Mouse (Mus musculus) kidney, postnatal 0 days (tissue): ENCODE measurements around the gene Tmem160. TPM values are rescaled to one million over a fixed set of nuclear protein-coding genes. Genes with fewer than 3 reads are reported as not detected.

Experiments
- ATAC-seq: fragments of 200-750 bp; cut with Nextera tagmentation; replicated peaks from 2 replicates; pipeline ENCODE4 v1.8.0; 2017; ENCODE audit warnings: low read depth, moderate number of reproducible peaks, moderate TSS enrichment, moderate library complexity; ENCODE audit not compliant: low FRiP score
- DNase-seq: peaks from one replicate; pipeline ENCODE4 v3.0.0-alpha.2; 2016; ENCODE audit warnings: low spot score
- H3K27ac ChIP-seq: fragments of 300-500 bp; sonication (generic); 2 replicates; pipeline ENCODE4 v1.5.1; 2014; ENCODE audit warnings: mild to moderate bottlenecking
- H3K27me3 ChIP-seq: fragments of 300-500 bp; sonication (generic); 2 replicates; pipeline ENCODE4 v1.6.1; 2014; ENCODE audit warnings: low read length, mixed read lengths; ENCODE audit not compliant: insufficient read depth
- H3K36me3 ChIP-seq: fragments of 300-500 bp; sonication (generic); 2 replicates; pipeline ENCODE4 v1.6.1; 2014; ENCODE audit warnings: low read length, mixed read lengths; ENCODE audit not compliant: insufficient read depth
- H3K4me1 ChIP-seq: fragments of 300-500 bp; sonication (generic); replicated peaks from 2 replicates; pipeline ENCODE4 v1.6.1; 2014; ENCODE audit warnings: antibody characterized with exemption, low read length, mixed read lengths; ENCODE audit not compliant: insufficient read depth
- H3K4me2 ChIP-seq: fragments of 300-500 bp; sonication (generic); 2 replicates; pipeline ENCODE4 v1.6.1; 2014; ENCODE audit warnings: mild to moderate bottlenecking, low read length, moderate library complexity, mixed read lengths
- H3K4me3 ChIP-seq: fragments of 300-500 bp; sonication (generic); replicated peaks from 2 replicates; pipeline ENCODE4 v1.5.1; 2014; ENCODE audit warnings: low read depth, low read length
- H3K9ac ChIP-seq: fragments of 300-500 bp; sonication (generic); 2 replicates; pipeline ENCODE4 v1.6.1; 2014; ENCODE audit warnings: low read depth, low read length
- H3K9me3 ChIP-seq: fragments of 300-500 bp; sonication (generic); replicated peaks from 2 replicates; pipeline ENCODE4 v1.6.1; 2016; ENCODE audit warnings: low read length, inconsistent platforms, mixed read lengths
- CTCF ChIP-seq: IDR thresholded peaks from 2 replicates; pipeline ENCODE4 v1.5.1; 2016; ENCODE audit warnings: antibody characterized with exemption, low read depth, mild to moderate bottlenecking, moderate library complexity
- WGBS: fragments of 180-500 bp; shearing (Covaris S2); extraction: QIAGEN DNeasy Blood & Tissue Kit; methylation state at CpG from one replicate; pipeline ENCODE4 v1.1.7; 2014; 5-methylcytosine and 5-hydroxymethylcytosine counted together
- polyA plus RNA-seq: library from polyadenylated mRNA; unstranded; fragments of >200 nt; fragmentation: Nextera tagmentation; extraction: Ambion mirVana; gene quantifications from 2 replicates; pipeline ENCODE4 v1.2.1, GENCODE M21; 2015

The Tmem160 gene
- polyA plus RNA-seq, 1 experiment from 2014 or later, result 81.9 TPM

DNA sequence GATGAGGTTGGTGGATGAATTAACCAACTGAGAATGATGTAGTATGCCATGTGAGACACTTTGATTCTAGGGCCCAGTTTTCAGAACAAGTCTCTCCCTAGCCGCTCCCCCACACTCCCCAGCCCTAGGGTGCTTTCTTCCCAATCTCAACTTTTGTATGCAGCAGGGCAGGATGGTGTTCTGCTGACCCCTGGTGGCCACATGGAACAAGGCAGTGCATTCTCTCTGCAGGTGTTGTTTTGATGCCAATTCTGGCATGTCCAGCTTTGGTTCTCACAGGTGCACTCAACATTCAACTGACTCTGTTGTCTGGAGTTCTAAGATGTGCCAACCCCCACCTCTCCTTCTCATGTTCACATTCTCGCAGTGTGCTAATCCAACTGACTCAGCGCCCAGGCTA, 39.2 kb downstream of the Tmem160 start:
- TF ChIP-seq CTCF, result peak; percentile 97
- DNase-seq (peak; percentile 83), ATAC-seq (0 out of 2 replicates have a peak, but pooled peaks have one; percentile 37)
- WGBS, result 34% methylated on average over 3 of the region's 3 CpGs
- Histone ChIP-seq H3K9ac (no peak overlapping the region), H3K9me3 (no peaks in the 10 kb centered on the region), H3K36me3 (peaks cover 13% of the 10 kb centered on the region), H3K27me3 (no peaks in the 10 kb centered on the region), H3K4me3 (no peak overlapping the region), H3K27ac (no peak overlapping the region), H3K4me2 (no peak overlapping the region), H3K4me1 (no peaks in the 10 kb centered on the region)

DNA sequence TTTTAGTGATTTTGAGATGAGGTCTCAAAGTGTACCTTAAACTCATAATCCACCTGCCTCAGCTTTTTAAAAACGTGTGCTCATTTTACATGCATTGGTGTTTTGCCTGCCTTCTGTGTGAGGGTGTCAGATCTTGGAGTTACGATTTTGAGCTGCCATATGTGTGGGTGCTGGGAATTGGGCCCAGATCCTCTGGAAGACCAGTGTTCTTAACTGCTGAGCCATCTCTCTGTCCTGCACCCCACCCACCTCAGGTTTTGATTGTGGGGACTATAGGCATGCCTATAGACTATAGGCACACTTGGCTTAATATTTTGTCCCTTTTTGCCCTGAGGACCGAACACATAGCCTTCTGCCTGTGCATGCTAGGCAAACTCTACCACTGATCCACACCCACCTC, 39.6 kb downstream of the Tmem160 start:
- Histone ChIP-seq H3K4me1 (no peaks in the 10 kb centered on the region), H3K27ac (no peak overlapping the region), H3K27me3 (no peaks in the 10 kb centered on the region), H3K4me2 (no peak overlapping the region), H3K4me3 (no peak overlapping the region), H3K9ac (no peak overlapping the region), H3K9me3 (no peaks in the 10 kb centered on the region), H3K36me3 (peaks cover 18% of the 10 kb centered on the region)
- ATAC-seq, result no peak
- no peak for DNase-seq
- TF ChIP-seq CTCF, result no peak
- WGBS, result 56% methylated on average over 3 of the region's 3 CpGs

DNA sequence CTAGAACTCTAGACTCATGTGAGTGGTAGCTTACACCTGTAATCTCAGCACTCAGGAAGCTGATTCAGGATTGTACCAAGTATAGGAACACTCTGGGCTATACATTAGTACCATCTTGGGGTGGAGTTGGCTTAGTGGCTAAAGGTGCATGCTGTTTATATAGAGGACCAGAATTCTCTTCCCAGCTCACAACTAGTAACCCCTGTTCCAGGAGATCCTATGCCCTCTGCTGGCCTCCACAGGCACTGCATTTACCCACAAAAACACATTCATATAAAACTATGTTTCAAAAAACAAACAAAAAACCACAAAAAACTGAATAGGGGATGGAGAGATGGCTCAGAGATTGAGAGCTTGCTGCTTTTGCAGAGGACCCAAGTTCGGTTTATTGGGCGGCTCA, 40.8 kb downstream of the Tmem160 start:
- no peaks in the 10 kb centered on the region for H3K4me1 ChIP-seq
- TF ChIP-seq CTCF, result peak; percentile 78
- H3K9me3 ChIP-seq, result no peaks in the 10 kb centered on the region
- no peak overlapping the region for H3K9ac ChIP-seq
- H3K36me3 ChIP-seq, result peaks cover 28% of the 10 kb centered on the region
- no peak overlapping the region for H3K4me2 ChIP-seq
- ATAC-seq, result 0 out of 2 replicates have a peak, but pooled peaks have one; percentile 26
- H3K27me3 ChIP-seq, result no peaks in the 10 kb centered on the region
- no peak overlapping the region for H3K4me3 ChIP-seq
- H3K27ac ChIP-seq, result no peak overlapping the region
- WGBS, result 24% methylated on average over 2 of the region's 2 CpGs
- DNase-seq, result peak; percentile 58

DNA sequence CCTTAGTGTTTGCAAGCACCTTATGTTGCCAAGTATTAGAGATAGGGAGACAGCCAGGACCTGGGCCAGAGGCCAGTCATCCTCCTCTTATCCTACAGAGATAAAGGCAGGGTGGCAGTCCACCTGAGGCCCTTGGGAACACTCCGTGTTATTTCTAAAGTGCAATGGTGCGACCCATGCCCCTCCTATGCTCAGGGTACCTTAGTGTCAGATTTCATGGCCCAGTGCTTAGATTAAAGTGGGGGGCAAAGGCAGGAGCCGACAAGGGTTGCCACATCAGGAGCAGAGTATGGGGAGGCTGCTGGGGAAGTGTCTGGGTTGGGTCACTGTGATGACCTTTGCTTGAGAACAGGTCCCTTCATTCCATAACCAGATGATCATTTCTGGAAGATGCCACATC, 43.7 kb downstream of the Tmem160 start:
- WGBS, result 64% methylated on average over 3 of the region's 3 CpGs
- Histone ChIP-seq H3K27ac (no peak overlapping the region), H3K4me1 (no peaks in the 10 kb centered on the region), H3K9ac (no peak overlapping the region), H3K27me3 (no peaks in the 10 kb centered on the region), H3K36me3 (peaks cover 30% of the 10 kb centered on the region), H3K4me3 (no peak overlapping the region), H3K9me3 (no peaks in the 10 kb centered on the region), H3K4me2 (no peak overlapping the region)
- DNase-seq (no peak), ATAC-seq (no peak)
- TF ChIP-seq CTCF, result no peak

DNA sequence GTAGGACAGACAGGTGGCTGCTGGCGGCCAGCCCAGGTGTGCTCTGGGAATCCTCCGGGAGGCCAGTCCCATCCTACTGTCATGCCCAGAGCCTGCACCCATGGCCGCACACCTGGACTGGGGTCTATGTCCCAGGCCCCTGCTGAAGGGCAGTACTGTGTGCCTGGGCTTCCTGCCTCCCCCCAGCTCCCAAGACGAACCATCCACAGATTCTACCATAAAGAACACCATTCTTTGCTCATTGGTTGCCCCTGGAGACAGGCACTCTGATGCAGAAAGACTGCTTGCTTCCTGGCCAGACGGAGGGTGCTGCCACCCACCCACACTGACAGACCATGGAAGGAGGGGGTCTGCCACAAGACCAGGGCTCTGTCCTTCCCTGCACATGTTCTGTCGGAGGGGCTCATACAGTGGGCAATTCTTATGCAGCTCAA, 47.1 kb downstream of the Tmem160 start:
- WGBS, result 91% methylated on average over 6 of the region's 6 CpGs
- DNase-seq, result no peak

DNA sequence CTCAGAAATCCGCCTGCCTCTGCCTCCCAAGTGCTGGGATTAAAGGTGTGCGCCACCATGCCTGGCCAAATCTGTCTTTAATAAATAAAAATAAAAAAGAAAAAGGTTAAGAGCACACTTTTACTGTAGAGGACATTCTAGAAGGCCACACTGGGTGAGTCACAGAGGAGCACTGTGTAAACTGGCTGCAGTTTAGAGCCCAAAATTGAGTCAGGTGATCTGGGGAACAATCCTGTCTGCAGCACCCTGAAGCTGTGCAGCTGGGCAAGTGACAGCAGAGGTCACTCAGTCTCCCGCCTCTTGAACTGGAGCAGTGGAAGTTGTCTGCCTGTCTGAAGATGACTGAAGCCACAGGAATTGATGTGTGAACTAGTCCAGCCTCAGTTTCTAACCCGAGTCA, 49.0 kb downstream of the Tmem160 start:
- H3K4me1 ChIP-seq, result no peaks in the 10 kb centered on the region
- peaks cover 38% of the 10 kb centered on the region for H3K36me3 ChIP-seq
- no peak for TF ChIP-seq CTCF
- H3K27me3 ChIP-seq, result no peaks in the 10 kb centered on the region
- DNase-seq (no peak), ATAC-seq (no peak)
- no peaks in the 10 kb centered on the region for H3K9me3 ChIP-seq
- no peak overlapping the region for H3K4me2 ChIP-seq
- H3K9ac ChIP-seq, result no peak overlapping the region
- WGBS, result 90% methylated on average over 4 of the region's 4 CpGs
- no peak overlapping the region for H3K4me3 ChIP-seq
- H3K27ac ChIP-seq, result no peak overlapping the region

More for the DNA sequence above, 47.1 kb downstream of the Tmem160 start:
- Histone ChIP-seq H3K27me3 (no peaks in the 10 kb centered on the region), H3K36me3 (peaks cover 42% of the 10 kb centered on the region), H3K4me1 (no peaks in the 10 kb centered on the region), H3K9me3 (no peaks in the 10 kb centered on the region), H3K4me2 (no peak overlapping the region), H3K27ac (no peak overlapping the region), H3K9ac (no peak overlapping the region), H3K4me3 (no peak overlapping the region)
- no peak for ATAC-seq
- TF ChIP-seq CTCF, result no peak

DNA sequence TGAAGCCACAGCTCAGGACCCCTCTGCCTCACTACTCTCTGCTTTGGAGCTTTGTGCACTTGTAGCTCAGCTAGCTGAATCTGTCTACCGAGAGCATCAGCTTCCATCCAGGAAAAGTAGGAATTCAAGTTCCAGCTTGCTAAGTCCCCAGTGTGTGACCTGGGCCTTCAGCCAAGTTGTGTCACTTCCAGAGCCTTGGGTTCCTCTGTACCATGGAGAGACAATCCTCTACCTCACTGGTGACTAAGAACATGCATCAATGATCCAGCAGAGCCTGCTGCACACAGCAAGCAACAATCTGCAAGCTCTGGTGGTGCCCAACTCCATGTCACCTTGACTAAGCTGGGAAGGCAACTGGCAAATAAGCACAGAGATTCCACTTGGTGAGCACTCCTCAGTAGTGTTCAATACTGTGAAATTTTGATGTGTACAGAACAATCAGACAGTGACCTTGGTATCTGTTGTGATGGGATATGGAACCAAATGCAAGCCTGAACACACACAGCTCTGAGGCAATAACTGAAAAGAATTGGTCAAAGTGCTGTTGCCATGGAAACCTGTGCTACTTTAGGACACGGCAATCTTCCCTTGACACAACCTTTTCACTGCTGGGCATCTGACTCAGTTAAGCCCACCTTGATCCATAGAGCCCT, 52.1 kb downstream of the Tmem160 start:
- H3K27ac ChIP-seq, result no peak overlapping the region
- no peak overlapping the region for H3K4me3 ChIP-seq
- no peaks in the 10 kb centered on the region for H3K9me3 ChIP-seq
- ATAC-seq (no peak), DNase-seq (no peak)
- peaks cover 23% of the 10 kb centered on the region for H3K36me3 ChIP-seq
- H3K4me1 ChIP-seq, result no peaks in the 10 kb centered on the region
- TF ChIP-seq CTCF, result no peak
- H3K27me3 ChIP-seq, result no peaks in the 10 kb centered on the region
- no peak overlapping the region for H3K9ac ChIP-seq
- H3K4me2 ChIP-seq, result no peak overlapping the region
- WGBS, result 73% methylated on average over 2 of the region's 2 CpGs

Other genes starting within 250 kb of the Tmem160 start
- gene Dhx34, start 230.7 kb upstream of the Tmem160 start, polyA plus RNA-seq, result 11.6 and 12.1 TPM in 2 replicates
- gene C5ar2, start 208.6 kb upstream of the Tmem160 start, polyA plus RNA-seq, result 0.08 and 0.11 TPM in 2 replicates
- gene C5ar1, start 193.2 kb upstream of the Tmem160 start, polyA plus RNA-seq, result 3.1 and 3.4 TPM in 2 replicates
- 28.2 and 32.0 TPM in 2 replicates for gene Inafm1, start 179.2 kb upstream of the Tmem160 start, polyA plus RNA-seq
- gene Ccdc9, start 166.0 kb upstream of the Tmem160 start, polyA plus RNA-seq, result 14.2 and 17.1 TPM in 2 replicates
- 12.4 and 13.1 TPM in 2 replicates for gene Bbc3, start 144.4 kb upstream of the Tmem160 start, polyA plus RNA-seq
- gene Sae1, start 65.0 kb upstream of the Tmem160 start, polyA plus RNA-seq, result 184 and 212 TPM in 2 replicates
- 9.6 and 10.4 TPM in 2 replicates for gene Zc3h4, start 51.9 kb upstream of the Tmem160 start, polyA plus RNA-seq
- gene Npas1, start 24.9 kb downstream of the Tmem160 start, polyA plus RNA-seq, result 0.33 TPM in 2 replicates
- gene Arhgap35, start 162.2 kb downstream of the Tmem160 start, polyA plus RNA-seq, result 10.3 and 10.9 TPM in 2 replicates
- not detected in 2 replicates for gene Ceacam15, start 222.9 kb downstream of the Tmem160 start, polyA plus RNA-seq